Mouse (Mus musculus): ENCODE data around the gene Gadd45a.

DNA sequence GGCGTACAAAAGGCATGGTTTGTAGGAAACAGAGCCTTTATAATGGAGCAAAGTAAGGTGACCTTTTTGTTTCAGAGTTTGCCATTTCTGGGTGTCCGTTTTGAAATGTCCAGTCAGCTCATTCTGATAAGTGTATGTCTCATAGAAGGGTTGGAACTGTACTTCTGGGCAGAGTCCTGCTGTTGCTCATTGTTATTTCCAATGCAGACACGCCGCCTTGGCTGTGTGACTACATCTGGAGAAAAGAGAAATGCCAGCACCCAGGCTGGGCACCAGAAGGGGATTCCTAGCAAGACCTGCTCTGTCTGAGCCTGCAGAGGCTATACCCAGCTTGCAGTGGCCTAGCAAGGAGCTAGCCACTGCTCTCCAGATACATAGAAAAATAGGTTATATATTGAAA lies 43.9 kb upstream of the Gadd45a start:
- TF ChIP-seq CTCF (IDR thresholded peaks at IDR 0.05; ENCODE audit: low read depth, low read length): no peak
- TF ChIP-seq EP300 (IDR thresholded peaks at IDR 0.05; ENCODE audit: insufficient read depth, low read depth, low read length): no peak
- no peak for TF ChIP-seq POLR2A (IDR thresholded peaks at IDR 0.05; ENCODE audit: insufficient read depth, low read length)
